Mouse (Mus musculus) embryo, embryonic 11.5 days (tissue): ENCODE data around the gene Hcfc1r1.
A peak's percentile ranks its signal among the peaks of the same experiment; 100 is the strongest.

Source experiments
- DNase-seq: peaks from one replicate; pipeline ENCODE4 v3.0.0-alpha.2; 2012; ENCODE audit warnings: low read depth, low spot score

Gene Hcfc1r1

GRCm38 (mm10) chr17:23673424-23674073 is at the start of gene Hcfc1r1, which contains the start of gene Thoc6:
Gene Hcfc1r1, plus strand, starts transcription at chr17:23673596.
Gene Thoc6, minus strand, starts transcription at chr17:23673882.
- DNase-seq: peak; percentile 90

GRCm38 (mm10) chr17:23627813-23628212 is 45.6 kb upstream of the Hcfc1r1 start:
- no peak for DNase-seq

GRCm38 (mm10) chr17:23630195-23631020 is 43.0 kb upstream of the Hcfc1r1 start:
- DNase-seq: peak; percentile 65

GRCm38 (mm10) chr17:23631241-23631640 is 42.2 kb upstream of the Hcfc1r1 start:
- DNase-seq: no peak

GRCm38 (mm10) chr17:23644613-23645495 is 28.5 kb upstream of the Hcfc1r1 start, which contains the start of gene Mmp25:
Gene Mmp25, minus strand, starts transcription at chr17:23645277.
- DNase-seq: no peak

- DNase-seq: no peak
Observed at GRCm38 (mm10) chr17:23645894-23646293, 27.5 kb upstream of the Hcfc1r1 start.

GRCm38 (mm10) chr17:23651363-23651762 is 22.0 kb upstream of the Hcfc1r1 start:
- no peak for DNase-seq

- DNase-seq: no peak
Observed at GRCm38 (mm10) chr17:23653324-23653723, 20.1 kb upstream of the Hcfc1r1 start.

GRCm38 (mm10) chr17:23654001-23654400 is 19.4 kb upstream of the Hcfc1r1 start:
- DNase-seq: no peak

GRCm38 (mm10) chr17:23654410-23654809 is 19.0 kb upstream of the Hcfc1r1 start:
- DNase-seq: no peak

GRCm38 (mm10) chr17:23658450-23658849 is 14.9 kb upstream of the Hcfc1r1 start:
- DNase-seq: no peak

GRCm38 (mm10) chr17:23660117-23660875 is 13.1 kb upstream of the Hcfc1r1 start, which contains the start of gene Bicdl2:
Gene Bicdl2, plus strand, starts transcription at chr17:23660506.
- DNase-seq: no peak

- DNase-seq: no peak
Observed at GRCm38 (mm10) chr17:23660876-23661200, 12.6 kb upstream of the Hcfc1r1 start.

GRCm38 (mm10) chr17:23661526-23661925 is 11.9 kb upstream of the Hcfc1r1 start:
- no peak for DNase-seq

GRCm38 (mm10) chr17:23664556-23665021 is 8.8 kb upstream of the Hcfc1r1 start:
- DNase-seq: no peak

GRCm38 (mm10) chr17:23665511-23665910 is 7.9 kb upstream of the Hcfc1r1 start:
- no peak for DNase-seq

- no peak for DNase-seq
Observed at GRCm38 (mm10) chr17:23670516-23671074, 2.8 kb upstream of the Hcfc1r1 start.

GRCm38 (mm10) chr17:23671519-23671918 is 1.9 kb upstream of the Hcfc1r1 start:
- no peak for DNase-seq

- no peak for DNase-seq
Observed at GRCm38 (mm10) chr17:23672761-23673160, 635 bp upstream of the Hcfc1r1 start.

GRCm38 (mm10) chr17:23674271-23674952 is 1.0 kb downstream of the Hcfc1r1 start:
- DNase-seq: no peak
